Mouse (Mus musculus): ENCODE measurements around the gene Usp30.

Usp30 gene

DNA sequence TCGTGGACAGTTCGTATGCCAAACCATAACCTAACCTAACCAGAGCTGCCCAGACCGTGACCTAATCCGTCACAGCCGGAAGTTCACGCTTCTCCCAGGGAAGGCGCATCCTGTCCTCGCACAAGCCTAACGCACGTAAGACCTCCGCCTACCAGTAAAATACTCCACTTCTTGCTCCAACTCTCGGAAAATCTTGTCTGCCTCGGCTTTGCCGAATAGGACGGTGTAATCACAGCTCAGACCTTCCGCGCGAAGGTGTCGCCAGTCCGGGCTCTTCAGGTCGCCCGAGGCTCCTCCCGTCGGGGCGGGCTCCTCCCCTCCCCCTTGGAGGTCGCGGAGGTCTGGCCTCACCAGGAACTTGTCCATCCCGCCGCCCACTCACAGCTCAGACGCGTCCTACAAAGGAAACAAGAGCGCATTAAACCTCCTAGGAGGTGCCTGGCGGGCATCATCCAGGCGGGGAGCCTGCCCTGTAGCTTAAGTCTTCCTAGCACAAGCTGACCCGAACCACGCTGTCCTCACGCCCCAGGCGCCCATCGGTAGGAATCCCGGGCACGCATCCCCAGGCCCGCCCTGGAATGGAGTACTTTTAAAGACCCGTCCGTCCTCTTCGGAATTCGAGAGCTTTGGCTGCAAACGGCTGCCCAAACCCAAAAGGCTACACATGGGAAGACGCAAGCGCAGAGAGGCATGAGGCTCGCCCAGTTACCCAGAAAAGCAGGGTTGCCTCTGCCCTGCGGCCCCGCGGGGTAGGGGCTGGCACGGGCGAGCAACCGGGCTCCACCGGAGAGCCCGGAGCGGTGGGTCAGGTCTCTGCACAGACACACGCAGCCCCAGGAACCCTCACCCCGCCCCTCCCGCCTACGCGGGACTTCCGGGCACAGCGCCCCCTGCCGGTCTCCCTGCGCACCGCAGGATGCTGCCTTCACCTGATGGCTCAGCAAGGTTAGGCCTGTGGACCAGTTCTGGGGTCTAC is 62.4 kb downstream of the Usp30 start, which contains the start of gene Alkbh2:
TSS of gene Alkbh2 (minus strand) at position 845 of the 976 bp plus-strand sequence.
- peak; percentile 74 for DNase-seq (ENCODE audit: low spot score)

DNA sequence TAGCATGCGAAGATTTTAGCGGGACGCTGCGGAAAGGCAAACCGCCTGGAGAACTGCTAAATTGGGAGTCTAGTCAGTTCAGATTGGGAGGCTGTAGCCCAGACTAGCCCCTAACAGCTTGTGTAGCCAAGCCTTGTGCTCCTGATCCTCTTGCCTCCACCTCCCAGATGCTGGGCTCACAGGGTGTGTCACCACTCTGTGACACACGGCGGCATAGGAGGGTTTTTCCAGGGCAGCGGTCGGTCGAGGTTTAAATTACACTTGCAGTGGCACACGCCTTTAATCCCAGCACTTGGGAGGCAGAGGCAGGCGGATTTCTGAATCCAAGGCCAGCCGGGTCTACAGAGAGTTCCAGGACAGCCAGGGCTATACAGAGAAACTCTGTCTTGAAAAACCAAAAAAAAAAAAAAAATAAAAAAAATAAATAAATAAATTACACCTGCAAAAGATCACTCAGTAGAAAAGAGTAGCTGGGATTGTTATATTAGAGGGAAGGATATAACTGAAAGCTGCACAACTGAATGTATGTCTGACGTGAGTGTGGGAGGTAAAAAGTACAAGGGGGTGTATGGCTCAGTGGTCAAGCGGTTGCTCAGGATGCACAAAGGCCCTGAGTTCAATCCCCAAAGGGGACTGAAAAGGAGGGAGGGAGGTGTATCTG is 64.4 kb downstream of the Usp30 start:
- DNase-seq (ENCODE audit: low spot score), result no peak

DNA sequence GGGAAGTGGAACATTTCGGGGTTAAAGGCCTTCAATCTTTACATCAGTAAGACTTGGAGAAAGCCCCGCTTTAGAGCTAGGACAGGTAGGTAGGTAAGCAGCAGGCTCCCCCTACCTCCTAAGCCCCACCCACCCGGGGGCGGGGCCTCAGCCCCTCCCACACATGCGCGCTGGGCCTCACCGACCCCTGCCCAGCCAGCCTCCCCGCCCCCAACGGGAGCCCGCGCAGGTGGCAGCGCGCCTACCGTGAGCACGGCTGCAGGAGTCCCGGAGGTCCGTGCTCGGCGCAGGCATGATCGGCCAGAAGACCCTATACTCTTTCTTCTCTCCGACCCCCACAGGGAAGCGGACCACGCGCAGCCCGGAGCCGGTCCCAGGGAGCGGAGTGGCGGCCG is 64.9 kb downstream of the Usp30 start, which contains the start of gene Ung:
TSS of gene Ung (plus strand) at position 176 of the 395 bp plus-strand sequence.
- DNase-seq (ENCODE audit: low spot score), result peak; percentile 40

DNA sequence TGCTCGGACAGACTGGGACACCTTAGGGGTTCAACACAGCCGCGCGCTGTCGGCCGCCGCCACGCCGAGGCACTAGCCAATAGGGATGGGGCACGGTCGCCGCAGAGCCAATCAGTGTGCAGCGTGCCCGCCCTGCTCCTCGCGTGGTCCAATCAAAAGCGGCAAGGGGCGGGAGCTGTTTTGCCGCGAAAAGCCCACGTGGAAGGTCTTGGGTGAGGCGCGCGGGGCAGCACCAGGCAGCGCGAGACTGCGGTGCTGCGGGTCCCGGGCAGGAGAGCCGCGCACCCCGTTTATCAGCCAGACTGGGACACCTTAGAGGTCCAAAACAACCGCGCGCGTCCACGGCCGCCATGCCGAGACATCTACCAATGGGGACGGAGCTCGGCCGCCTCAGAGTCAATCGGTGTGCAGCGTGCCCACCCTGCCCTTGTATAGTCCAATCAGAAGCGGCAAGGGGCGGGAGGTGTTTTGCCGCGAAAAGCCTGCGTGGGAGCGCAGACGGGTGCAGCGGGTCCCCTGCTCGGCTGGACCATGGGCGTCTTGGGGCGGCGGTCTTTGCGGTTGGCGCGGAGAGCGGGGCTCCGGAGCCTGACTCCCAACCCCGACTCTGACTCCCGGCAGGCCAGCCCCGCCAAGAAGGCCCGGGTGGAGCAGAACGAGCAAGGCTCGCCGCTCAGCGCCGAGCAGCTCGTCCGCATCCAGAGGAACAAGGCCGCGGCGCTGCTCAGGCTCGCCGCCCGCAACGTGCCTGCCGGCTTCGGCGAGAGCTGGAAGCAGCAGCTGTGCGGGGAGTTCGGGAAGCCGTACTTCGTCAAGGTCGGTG is 65.6 kb downstream of the Usp30 start:
- DNase-seq (ENCODE audit: low spot score), result peak; percentile 88

DNA sequence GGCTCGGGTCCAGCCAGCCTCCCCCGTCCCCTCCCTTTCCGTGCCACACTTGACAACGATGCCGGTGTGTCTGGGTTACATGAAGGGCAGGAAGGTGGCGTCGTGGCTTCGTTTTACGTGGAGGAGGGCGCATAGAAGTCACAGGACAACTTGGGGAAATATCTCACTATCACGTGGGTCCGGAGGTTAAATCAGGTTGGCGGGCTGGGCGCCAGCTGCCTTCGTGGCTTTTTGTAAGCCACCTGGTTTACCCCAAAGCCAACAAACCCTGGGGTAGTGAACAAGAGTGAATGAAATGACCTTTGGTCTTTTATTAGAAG is 66.2 kb downstream of the Usp30 start:
- peak; percentile 46 for DNase-seq (ENCODE audit: low spot score)

DNA sequence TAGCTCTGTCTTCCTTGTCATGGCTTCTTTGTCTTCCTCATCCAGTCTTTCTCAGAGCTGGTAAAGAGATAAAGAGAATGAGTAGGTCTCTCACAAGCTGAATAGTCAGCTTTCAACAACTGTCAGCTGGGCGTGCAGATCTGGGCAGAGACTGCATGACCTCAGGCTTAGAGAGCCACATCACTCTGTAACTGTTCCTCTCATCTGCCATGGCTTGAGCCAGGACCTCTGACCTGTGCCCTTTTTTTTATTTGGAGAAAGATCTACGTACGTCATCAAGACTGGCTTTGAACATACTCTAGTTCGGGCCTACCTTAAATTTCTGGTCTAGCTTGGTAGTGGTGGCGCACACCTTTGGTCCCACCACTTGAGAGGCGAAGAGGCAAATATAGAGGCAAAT is 67.6 kb downstream of the Usp30 start:
- DNase-seq (ENCODE audit: low spot score), result no peak

DNA sequence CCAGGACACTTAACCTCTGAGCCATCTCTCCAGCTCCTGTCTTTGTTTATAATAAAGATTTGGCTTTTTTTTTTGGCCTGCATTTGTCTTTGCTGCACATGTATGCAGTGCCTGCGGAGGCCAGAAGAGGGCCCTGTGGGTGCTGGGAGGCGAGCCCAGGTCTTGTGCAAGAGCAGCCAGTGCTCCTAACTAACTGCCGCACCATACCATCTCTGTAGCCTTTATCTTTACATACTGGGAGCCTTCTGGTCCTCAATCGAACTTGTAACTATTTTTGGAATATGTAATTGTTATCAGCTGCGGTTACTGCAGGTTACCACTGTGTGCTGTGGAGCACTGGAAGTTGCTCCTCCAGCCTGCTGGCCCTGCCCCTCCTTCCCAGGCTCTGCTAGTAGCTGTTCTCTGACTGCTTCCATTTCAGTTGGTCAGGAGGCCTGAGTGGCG is 68.9 kb downstream of the Usp30 start:
- peak; percentile 58 for DNase-seq (ENCODE audit: low spot score)

DNA sequence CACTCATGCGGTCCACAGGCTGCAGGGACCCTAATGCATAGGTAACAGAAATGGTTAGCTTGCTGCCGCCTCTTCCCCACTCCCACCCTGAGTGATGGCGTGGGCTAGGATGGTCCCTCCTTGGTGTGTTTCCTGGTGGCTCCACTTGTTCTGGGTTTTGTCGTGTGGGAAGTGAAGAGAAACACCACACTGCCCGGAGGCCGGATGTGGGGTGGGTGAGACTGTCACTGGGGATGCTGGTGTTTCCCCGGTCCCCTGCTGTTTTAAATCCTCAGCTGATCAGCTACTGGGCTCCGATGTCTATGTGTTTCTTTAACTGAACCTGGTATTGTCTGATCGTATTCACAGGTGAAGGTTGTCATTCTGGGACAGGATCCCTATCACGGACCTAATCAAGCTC is 70.3 kb downstream of the Usp30 start:
- no peak for DNase-seq (ENCODE audit: low spot score)

DNA sequence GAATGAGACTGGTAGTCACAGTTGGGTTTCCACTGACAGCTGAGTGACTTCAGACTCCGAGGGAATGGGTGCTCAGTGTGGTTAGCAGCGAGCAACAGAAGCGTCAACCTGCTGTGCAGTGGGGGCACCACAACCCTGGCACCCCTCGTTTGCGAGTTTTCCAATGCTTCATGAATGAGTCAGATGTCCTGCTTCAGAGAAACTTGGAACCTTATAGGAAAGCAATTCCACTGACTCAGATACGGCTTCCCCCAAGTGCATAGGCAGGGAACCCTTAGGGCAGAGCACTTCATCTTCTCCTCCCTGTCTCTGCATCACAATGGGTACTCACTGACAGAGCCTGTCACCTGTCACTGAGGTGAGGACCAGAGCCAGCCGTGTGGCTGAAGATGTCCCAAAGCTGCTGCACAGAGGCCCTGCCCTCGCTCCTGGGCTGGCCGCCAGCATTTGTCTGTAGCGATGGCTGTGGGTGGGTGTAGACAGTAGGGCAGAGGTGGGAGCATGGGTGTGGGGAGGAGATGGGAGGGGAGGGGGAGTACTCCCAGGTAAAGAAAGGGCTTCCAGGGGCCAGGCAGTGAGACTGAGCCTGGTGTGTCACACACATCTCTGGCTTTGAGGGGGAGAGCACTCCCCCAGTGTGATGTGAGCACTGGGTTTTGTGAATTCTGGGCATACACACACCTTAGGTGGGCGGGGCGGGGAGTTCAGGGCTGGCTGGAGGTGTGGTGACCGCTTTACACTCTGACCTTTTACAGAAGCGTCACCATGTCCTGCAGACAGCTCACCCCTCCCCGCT is 72.4 kb downstream of the Usp30 start:
- no peak for DNase-seq (ENCODE audit: low spot score)

DNA sequence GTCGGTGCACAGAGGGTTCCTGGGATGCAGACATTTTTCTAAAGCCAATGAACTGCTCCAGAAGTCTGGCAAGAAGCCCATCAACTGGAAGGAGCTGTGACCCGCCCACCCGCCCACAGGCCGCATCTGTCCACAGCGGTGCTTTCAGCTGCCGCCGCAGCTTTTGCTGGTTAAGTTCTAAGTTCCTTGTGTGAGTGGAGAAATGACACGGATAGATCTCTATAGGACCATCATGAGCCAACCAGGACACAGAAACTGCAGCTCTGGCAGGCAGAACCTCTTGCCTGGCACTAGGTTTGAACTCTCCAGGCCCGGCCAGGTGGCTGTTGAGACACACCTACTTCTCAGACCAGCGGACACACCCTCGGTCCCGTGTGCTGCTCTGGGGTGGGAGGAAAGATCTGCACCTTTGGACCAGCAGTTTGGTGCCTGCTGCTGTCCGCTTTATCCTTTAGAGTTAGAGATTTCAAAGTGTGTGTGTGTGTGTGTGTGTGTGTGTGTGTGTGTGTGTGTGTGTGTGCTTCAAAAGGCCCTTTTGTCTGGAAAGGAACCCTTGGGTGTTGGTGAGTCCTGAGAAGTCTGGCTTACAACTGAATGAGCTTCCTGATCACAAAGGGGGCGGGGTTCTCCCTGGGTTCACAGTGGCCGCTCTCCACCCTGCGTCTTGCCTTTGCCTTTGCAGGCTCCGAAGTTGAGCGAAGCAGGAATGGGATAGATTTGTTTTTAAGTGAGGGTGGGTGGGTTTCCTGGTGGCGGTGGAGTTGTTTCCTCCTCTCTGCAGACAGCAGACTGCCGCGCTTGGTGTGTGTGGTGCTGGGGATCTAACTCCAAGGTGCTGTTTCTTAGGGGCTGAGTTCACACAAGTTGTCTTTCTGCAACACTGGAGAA is 73.3 kb downstream of the Usp30 start:
- DNase-seq (ENCODE audit: low spot score), result no peak

DNA sequence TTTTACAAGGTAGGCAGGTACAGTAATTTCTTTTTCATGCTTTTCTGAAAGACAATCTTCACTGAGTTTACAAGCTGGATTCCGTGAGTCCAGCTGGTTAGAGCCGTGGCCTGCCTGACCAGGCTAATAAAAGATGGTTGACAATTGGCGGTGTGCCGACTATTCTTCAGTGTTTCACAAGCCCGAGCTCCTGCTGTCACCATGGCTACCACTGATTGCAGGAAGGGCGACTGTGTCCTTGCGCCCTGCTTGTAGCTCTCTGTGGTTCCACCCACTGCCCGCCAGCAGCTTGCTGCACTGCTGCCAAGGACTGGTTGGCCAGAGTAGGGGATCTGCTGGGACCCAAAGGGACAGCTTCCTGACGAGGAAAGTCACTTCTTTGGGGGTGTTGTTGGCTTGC is 73.9 kb downstream of the Usp30 start:
- DNase-seq (ENCODE audit: low spot score), result no peak

DNA sequence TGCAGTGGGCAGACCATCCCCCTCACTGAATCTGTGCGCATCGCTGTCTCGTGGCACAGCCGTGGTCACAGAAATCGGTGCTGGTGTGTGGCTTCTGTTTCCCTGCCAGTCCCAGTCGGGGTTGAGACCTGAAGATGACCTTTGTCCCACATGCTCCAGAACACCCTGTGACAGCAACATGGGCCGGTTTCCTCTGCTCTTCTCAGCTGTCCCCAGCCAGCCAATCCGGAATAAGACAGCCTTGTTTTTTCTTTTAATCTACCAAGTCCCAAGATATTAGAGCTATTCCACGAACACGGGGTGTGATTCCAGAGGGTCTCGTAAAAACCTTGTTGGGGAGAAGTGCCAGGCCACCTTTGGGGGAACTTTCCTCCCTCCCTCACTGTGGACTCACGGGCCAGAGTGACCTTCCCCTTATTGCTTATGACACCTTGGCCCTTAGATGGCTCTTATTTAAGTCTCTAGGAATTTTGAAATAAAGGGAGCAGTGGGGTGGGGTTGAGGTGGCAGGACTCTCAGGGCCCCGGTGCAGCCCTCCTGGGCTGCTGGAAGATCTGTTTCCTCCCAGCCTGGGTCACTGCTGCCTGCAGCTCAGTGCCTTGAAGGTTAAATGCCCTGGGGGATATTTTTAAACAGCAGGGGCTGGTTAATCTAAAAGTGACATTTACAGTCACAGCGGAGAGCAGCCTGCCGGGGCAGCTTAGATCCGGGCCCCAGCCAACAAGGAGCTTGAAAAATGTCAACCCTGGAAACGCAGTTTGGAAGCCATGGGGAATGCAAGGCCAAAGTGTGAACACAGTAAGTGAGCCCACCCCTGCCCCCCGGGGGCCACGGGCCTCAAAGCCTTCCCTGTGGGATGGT is 81.0 kb downstream of the Usp30 start, which contains the start of gene Acacb:
TSS of gene Acacb (plus strand) at position 508 of the 861 bp plus-strand sequence.
- no peak for DNase-seq (ENCODE audit: low spot score)

DNA sequence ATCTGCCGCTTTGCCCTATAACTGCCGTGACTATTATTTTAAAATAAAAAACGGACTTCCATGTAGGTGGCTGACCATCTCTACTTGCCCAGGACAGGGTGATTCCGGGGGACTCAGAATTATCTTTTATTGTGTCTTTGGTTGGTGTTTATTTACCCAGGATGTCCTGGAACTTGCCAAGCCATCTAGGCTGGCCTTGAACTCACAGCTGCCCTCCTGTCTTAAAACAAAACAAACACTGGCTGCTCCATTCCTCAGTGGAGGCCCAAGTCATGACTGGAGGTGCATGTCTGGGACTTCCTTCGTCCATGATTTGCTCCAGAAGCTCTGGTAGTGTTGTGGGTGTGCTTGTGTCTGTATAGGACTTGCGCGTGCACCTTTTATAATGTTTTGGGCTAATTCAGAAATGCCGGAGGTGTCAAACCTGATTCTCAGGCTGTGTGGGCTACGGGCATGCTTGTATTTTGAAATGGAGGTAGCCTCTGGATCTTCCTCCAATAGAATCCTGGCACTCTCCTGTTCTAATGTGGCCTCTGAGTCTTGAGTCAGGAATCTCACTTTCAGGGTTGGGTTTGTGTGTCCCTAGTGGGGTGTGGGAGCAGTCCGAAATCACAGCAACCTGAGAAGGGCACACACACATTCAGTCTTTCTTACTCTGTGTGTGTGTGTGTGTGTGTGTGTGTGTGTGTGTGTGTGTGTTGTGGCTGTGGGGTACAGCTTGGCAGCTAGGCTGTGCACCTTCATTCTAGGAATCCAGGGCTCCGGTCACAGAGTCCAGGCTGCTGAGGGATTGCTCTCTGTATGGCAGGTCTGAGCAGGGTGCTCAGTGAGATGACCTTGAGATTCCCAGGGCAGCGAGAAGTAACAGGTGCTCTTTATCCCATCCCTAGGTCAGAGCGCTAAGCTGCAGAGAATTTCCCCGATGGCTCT is 82.0 kb downstream of the Usp30 start:
- DNase-seq (ENCODE audit: low spot score), result no peak

DNA sequence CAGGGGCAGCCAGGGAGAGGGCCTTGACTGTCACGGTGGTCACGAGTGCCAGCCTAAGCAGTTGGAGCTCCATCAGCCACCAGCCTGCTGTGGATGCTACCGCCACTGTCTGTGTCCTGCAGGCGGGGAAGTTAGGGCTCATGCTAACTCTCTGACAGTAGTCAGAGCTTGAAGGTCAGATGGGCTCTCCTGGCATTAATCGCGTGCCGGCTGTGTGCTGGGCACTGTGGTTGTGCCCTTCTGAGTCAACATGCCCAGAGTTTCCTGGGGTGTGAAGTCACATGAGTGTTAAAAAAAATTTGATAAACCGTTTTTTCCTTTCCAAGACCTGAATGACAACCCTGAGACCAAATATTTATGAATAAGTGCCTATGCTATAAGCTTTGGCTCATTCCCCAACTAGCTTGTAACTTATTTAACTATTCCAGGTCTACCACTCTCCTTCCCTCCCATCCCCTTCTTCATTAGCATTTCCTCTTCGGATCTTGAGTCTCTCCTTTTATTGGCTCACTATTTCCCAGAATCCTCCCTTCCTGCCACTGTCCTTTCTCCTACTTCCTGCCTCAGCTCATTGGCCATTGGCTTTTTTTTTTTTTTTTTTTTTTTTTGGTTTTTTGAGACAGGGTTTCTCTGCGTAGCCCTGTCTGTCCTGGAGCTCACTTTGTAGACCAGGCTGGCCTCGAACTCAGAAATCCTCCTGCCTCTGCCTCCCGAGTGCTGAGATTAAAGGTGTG is 87.3 kb downstream of the Usp30 start:
- no peak for DNase-seq (ENCODE audit: low spot score)

DNA sequence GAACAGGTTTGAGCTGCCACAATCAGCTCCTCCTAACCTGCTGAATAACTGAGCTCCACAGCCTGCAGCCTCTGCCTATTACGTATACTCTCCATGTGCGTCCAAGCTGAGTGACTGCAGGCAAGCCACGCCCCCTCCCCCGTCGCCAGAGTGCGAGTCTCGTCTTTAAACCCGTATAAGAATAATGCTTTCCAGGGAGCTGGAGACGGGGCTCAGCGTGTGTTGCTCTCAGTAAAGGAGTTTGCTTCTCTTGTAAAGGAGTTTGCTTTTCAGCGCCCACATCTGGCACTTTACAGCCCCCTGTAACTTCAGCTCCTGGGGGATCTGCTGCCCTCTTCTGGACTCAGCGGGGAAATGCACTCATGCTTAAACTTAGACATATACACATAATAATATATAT is 88.2 kb downstream of the Usp30 start:
- no peak for DNase-seq (ENCODE audit: low spot score)

DNA sequence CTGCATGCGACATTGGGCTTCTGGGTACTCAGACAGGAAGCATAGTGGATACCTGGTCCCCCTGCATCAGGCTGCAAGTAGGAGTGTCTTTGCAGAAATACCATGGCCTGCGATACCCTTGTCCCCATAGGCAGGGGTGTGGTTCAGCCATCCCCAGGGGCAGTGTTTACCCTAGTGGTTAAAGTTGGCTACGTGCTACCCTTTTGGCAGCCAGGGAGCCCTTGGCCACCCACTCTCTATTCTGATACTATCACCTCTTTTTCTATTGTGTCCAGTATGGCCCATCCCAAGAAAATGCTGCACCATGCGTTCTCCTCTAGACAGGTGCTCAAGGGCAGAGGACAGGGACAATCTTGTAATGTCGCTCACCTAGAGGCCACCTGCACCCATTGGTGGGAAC is 89.5 kb downstream of the Usp30 start:
- no peak for DNase-seq (ENCODE audit: low spot score)

DNA sequence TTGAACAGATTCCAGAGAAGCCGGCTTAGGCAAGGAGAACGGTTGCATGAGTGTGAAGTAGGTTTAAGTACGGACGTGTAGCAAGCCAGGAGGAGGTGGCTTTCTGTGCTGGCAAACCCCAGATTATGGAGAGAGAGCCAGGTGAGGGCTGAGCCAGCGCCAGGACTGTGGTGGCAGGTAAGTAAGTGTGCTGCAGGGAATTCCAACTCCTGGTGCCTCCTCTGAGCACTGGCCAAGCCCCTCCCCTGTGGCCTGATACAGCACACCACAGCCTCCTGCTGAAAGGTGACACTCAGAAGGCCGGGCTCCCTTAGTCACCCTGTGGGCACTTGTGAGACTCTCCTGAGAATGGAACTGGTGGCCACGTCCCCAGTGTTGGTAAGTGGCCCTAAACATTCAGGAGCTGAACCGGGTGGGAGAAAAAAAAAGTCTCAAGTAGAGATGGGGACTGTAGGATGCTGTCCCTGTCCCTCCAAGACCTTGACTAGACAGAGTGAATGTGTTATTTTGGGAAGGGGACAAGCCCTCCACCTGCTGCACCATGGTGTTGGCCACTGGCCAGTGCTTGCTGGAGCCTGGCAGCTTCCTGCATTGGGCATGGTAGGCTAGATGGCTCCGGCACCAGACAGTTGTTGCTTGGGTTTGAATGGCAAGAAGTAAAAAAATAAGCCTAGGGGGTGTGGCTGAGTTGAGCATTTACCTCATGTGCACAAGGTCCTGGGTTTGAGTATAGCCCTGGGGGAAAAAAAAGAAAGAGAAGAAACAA is 90.1 kb downstream of the Usp30 start:
- DNase-seq (ENCODE audit: low spot score), result no peak
